8 mouse cellular contexts compared by ENCODE assay signal in the genomic region with DNA sequence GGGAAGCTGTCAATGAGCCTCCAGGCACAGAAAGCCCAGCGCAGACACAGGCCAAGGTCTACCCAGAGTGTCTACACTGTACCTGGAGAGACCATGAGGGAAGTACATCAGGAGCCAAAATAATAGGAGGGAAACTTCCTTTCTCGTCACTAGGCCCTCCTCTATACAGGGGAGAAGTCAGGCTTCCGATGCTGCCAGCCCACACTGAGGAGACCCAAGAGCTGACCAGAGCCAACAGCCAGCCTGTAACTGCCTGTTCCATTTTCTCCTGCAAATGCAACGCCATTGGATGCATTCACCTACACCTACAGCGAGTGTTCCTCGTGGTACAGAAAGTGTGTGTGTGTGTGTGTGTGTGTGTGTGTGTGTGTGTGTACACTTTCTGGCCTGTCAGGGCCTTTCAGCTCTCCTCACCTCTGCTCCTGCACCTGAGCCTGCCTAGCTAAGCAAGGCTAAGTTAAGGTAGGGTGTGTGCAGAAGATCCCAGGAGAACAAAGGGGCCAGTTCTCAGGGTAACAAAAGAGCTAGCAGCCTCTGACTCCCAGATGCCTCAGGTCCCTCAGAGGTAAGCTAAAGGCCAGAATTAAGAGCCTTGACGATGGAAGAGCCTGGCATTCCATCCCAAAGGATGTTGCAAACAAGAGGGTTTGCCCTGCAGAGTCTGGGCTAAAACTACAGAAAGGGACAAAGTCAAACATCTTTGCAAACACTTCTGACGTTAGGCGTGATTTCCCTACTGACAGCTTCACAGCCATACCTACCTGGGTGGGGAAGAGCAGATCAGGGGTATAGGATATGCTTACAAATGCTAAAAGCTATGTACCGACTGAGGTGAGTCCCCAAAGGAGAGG. TPM values are rescaled to one million over a fixed set of nuclear protein-coding genes. Genes with fewer than 3 reads are reported as not detected.
DNase-seq lines count a peak whose midpoint lies in the region; ATAC-seq and TF ChIP-seq lines count a peak whose summit lies in the region.

No protein-coding gene starts in this region.

- no peaks in the 10 kb centered on the region for H3K36me3 ChIP-seq in spleen, adult 2 months (ENCODE audit: control insufficient read depth, insufficient read depth, low read length)
- no peaks in the 10 kb centered on the region for H3K36me3 ChIP-seq in forebrain, embryonic 13.5 days (ENCODE audit: poor library complexity, severe bottlenecking)
- peaks cover 10% of the 10 kb centered on the region for H3K36me3 ChIP-seq in limb, embryonic 14.5 days (ENCODE audit: control insufficient read depth, insufficient read depth, low read length)
- H3K36me3 ChIP-seq in stomach, embryonic 16.5 days (ENCODE audit: control insufficient read depth, insufficient read depth, low read length), result no peaks in the 10 kb centered on the region

- H3K4me3 ChIP-seq in spleen, adult 2 months (ENCODE audit: extremely low read depth, insufficient read depth, insufficient read length), result peak overlapping the region; percentile 14
- H3K4me3 ChIP-seq in forebrain, embryonic 13.5 days, result peak overlapping the region; percentile 61
- peak overlapping the region; percentile 94 for H3K4me3 ChIP-seq in limb, embryonic 14.5 days (replicated peaks; ENCODE audit: low read length)
- peak overlapping the region; percentile 72 for H3K4me3 ChIP-seq in stomach, embryonic 16.5 days (replicated peaks; ENCODE audit: low read length)

- intact Hi-C loops in gastrocnemius, postnatal 14 days (cut with DNase I; ENCODE audit: low total_unique reads), result no loop called here

- H3K4me1 ChIP-seq in spleen, adult 2 months (ENCODE audit: control insufficient read depth, insufficient read depth, insufficient read length), result peaks cover 11% of the 10 kb centered on the region
- H3K4me1 ChIP-seq in forebrain, embryonic 13.5 days, result peaks cover 76% of the 10 kb centered on the region
- peaks cover 26% of the 10 kb centered on the region for H3K4me1 ChIP-seq in limb, embryonic 14.5 days (ENCODE audit: control insufficient read depth, insufficient read depth, low read length)
- peaks cover 45% of the 10 kb centered on the region for H3K4me1 ChIP-seq in stomach, embryonic 16.5 days (ENCODE audit: control insufficient read depth, insufficient read depth, low read length)

- H3K27me3 ChIP-seq in spleen, adult 2 months (ENCODE audit: control insufficient read depth, insufficient read depth, low read length), result peaks cover 31% of the 10 kb centered on the region
- peaks cover 59% of the 10 kb centered on the region for H3K27me3 ChIP-seq in forebrain, embryonic 13.5 days
- no peaks in the 10 kb centered on the region for H3K27me3 ChIP-seq in limb, embryonic 14.5 days (ENCODE audit: control insufficient read depth, insufficient read depth, low read length)
- no peaks in the 10 kb centered on the region for H3K27me3 ChIP-seq in stomach, embryonic 16.5 days (ENCODE audit: control insufficient read depth, insufficient read depth, low read length)

- peak overlapping the region; percentile 88 for H3K9ac ChIP-seq in forebrain, embryonic 13.5 days
- peak overlapping the region; percentile 98 for H3K9ac ChIP-seq in limb, embryonic 14.5 days (ENCODE audit: low read depth, low read length, severe bottlenecking)
- H3K9ac ChIP-seq in stomach, embryonic 16.5 days (ENCODE audit: low read length), result peak overlapping the region; percentile 87

- TF ChIP-seq CTCF in spleen, adult 2 months (IDR thresholded peaks at IDR 0.05; ENCODE audit: extremely low read depth, insufficient read depth, insufficient read length, insufficient replicate concordance), result no peak

- no peak for ATAC-seq in forebrain, embryonic 13.5 days
- ATAC-seq in limb, embryonic 14.5 days (ENCODE audit: low FRiP score, low read depth), result no peak
- no peak for ATAC-seq in stomach, embryonic 16.5 days (ENCODE audit: insufficient read depth, low FRiP score)

- peak overlapping the region; percentile 89 for H3K4me2 ChIP-seq in forebrain, embryonic 13.5 days
- peak overlapping the region; percentile 72 for H3K4me2 ChIP-seq in limb, embryonic 14.5 days (replicated peaks; ENCODE audit: low read depth, low read length, severe bottlenecking)
- H3K4me2 ChIP-seq in stomach, embryonic 16.5 days (ENCODE audit: low read depth, low read length), result peak overlapping the region; percentile 95

- no peaks in the 10 kb centered on the region for H3K9me3 ChIP-seq in forebrain, embryonic 13.5 days (replicated peaks)
- no peaks in the 10 kb centered on the region for H3K9me3 ChIP-seq in limb, embryonic 14.5 days (ENCODE audit: control insufficient read depth, low read length)
- no peaks in the 10 kb centered on the region for H3K9me3 ChIP-seq in stomach, embryonic 16.5 days (replicated peaks; ENCODE audit: control insufficient read depth, low read length)

- 63% methylated on average over 10 of the region's 10 CpGs for WGBS in spleen, adult 2 months
- 9% methylated on average over 10 of the region's 10 CpGs for WGBS in forebrain, embryonic 13.5 days
- WGBS in limb, embryonic 14.5 days, result 6% methylated on average over 10 of the region's 10 CpGs
- 11% methylated on average over 10 of the region's 10 CpGs for WGBS in stomach, embryonic 16.5 days

- TF ChIP-seq POLR2A in spleen, adult 2 months (IDR thresholded peaks at IDR 0.05; ENCODE audit: low read depth, low read length), result no peak
- no peak for TF ChIP-seq POLR2A in limb, embryonic 14.5 days (IDR thresholded peaks at IDR 0.05; ENCODE audit: borderline replicate concordance, extremely low read depth, insufficient read depth, insufficient read length)

- no peak for DNase-seq in spleen, adult 2 months (ENCODE audit: low read depth in 1 of 2, low spot score in 2 of 2)
- no peak for DNase-seq in spleen, postnatal 4 days (ENCODE audit: low spot score in 2 of 2)
- no peak for DNase-seq in limb, embryonic 14.5 days (ENCODE audit: low spot score)
- no peak for DNase-seq in ovary, postnatal 10 days (ENCODE audit: low spot score)
- no peak for DNase-seq in gastrocnemius, postnatal 14 days
- DNase-seq in thymus, postnatal 36 days, result no peak

- H3K27ac ChIP-seq in spleen, adult 2 months (ENCODE audit: insufficient read depth, low read length), result no peak overlapping the region
- no peak overlapping the region; the same call in 1 of the 2 replicates for H3K27ac ChIP-seq in forebrain, embryonic 13.5 days
- H3K27ac ChIP-seq in limb, embryonic 14.5 days (replicated peaks; ENCODE audit: low read depth, low read length), result peak overlapping the region; percentile 95
- peak overlapping the region; percentile 99 for H3K27ac ChIP-seq in stomach, embryonic 16.5 days (ENCODE audit: low read length)

RNA-seq across cellular contexts. Expression of a gene that starts 2.6 kb away (rescaled TPM):
- polyA plus RNA-seq in spleen, adult 2 months (2012; rRNA removed), result 6.2 and 9.7 TPM in 2 replicates
- polyA plus RNA-seq in forebrain, embryonic 13.5 days (2015; fragmentation: Nextera tagmentation; extraction: Ambion mirVana), result 1.6 and 1.7 TPM in 2 replicates
- 23.5 and 43.1 TPM in 2 replicates for polyA plus RNA-seq in limb, embryonic 14.5 days (2012; rRNA removed)
- 12.0 and 14.7 TPM in 2 replicates for polyA plus RNA-seq in limb, embryonic 14.5 days (2014; fragmentation: Nextera tagmentation; extraction: Ambion mirVana)
- 3.0 and 3.3 TPM in 2 replicates for polyA plus RNA-seq in stomach, embryonic 16.5 days (2015; fragmentation: Nextera tagmentation; extraction: Ambion mirVana)
- 1 to 10 TPM; 1.9 to 2.9 TPM for total RNA-seq in gastrocnemius, postnatal 14 days (2021)

Comparison
In these comparisons a context has a peak if more than half of its experiments do, and no peak if none do; other contexts are left out.
1. H3K27ac ChIP-seq: peak in limb, embryonic 14.5 days (single experiment) and stomach, embryonic 16.5 days (single experiment); none in spleen, adult 2 months (single experiment) and forebrain, embryonic 13.5 days (single experiment).
2. H3K4me3 ChIP-seq: peak in every context shown above with its lines; median percentile 94 in limb, embryonic 14.5 days; 72 in stomach, embryonic 16.5 days; 61 in forebrain, embryonic 13.5 days; 14 in spleen, adult 2 months.
3. Peak in every context shown above with its lines, with median percentiles within 50 percentile points of each other: H3K4me2 ChIP-seq and H3K9ac ChIP-seq.